Mouse (Mus musculus) right cerebral cortex, postnatal 36 days (tissue): ENCODE measurements around the gene Mrpl28.
"Not testable (repeated sequence)": the region's sequence is repeated elsewhere in the genome, so short reads cannot be mapped to it uniquely, and the experiment has no call there.

ENCODE experiments used
- DNase-seq, 2 experiments: peaks; one replicate each; pipeline ENCODE4 v3.0.0; 2022; ENCODE audit warnings: low spot score in 2 of 2, mixed read lengths in 1 of 2

Gene Mrpl28

GRCm38 (mm10) chr17:26175248-26175647, 51.9 kb downstream of the Mrpl28 start:
- DNase-seq, result not testable (repeated sequence)
